Comparison of ENCODE assay signal across 8 mouse cellular contexts in the genomic region with DNA sequence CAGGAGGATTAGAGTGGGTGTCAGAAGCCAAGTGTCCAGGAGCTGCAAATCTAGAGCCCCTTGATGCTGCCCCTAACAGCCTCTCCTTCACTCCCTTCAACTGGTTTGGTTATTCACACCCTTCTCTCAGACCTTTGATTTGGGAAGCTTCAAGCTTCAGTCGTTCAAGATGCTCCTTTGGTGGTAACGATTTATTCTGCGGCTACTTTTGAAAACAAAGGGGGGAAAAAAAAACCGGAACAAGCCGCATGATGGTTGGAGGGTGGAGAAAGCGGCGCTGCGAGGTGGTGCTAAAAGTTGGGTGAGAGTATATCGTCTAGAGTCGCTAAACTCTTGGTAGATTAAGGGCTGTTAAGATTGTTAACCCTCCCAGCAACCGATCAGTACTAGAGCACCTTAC. TPM values are rescaled to one million over a fixed set of nuclear protein-coding genes. Genes with fewer than 3 reads are reported as not detected.
DNase-seq lines count a peak whose midpoint lies in the region; ATAC-seq and TF ChIP-seq lines count a peak whose summit lies in the region.

No protein-coding gene starts in this region.

- no peaks in the 10 kb centered on the region for H3K9me3 ChIP-seq in forebrain, embryonic 15.5 days
- H3K9me3 ChIP-seq in liver, embryonic 16.5 days (replicated peaks; ENCODE audit: control insufficient read depth, low read length), result no peaks in the 10 kb centered on the region

- ATAC-seq in forebrain, embryonic 15.5 days (replicated peaks), result no peak
- ATAC-seq in liver, embryonic 16.5 days (ENCODE audit: low read depth), result no peak

- intact Hi-C loops in gastrocnemius, adult 2 months (cut with DNase I), result loop anchor here (5.0 kb wide), 1 partner anchor 37 kb away; no protein-coding TSS in a partner anchor

- peaks cover 56% of the 10 kb centered on the region for H3K27me3 ChIP-seq in forebrain, embryonic 15.5 days
- H3K27me3 ChIP-seq in liver, embryonic 16.5 days (ENCODE audit: control insufficient read depth, insufficient read depth, low read depth, low read length), result peaks cover 57% of the 10 kb centered on the region

- peaks cover 24% of the 10 kb centered on the region for H3K4me1 ChIP-seq in forebrain, embryonic 15.5 days
- peaks cover 17% of the 10 kb centered on the region for H3K4me1 ChIP-seq in liver, embryonic 16.5 days (ENCODE audit: control insufficient read depth, low read depth, low read length)

- H3K27ac ChIP-seq in gastrocnemius, adult 2 months, result peak overlapping the region; percentile 93
- no peak overlapping the region for H3K27ac ChIP-seq in forebrain, embryonic 15.5 days (replicated peaks)
- H3K27ac ChIP-seq in liver, embryonic 16.5 days (ENCODE audit: low read length), result peak overlapping the region; percentile 83

- peak overlapping the region; percentile 55; the same call in 1 of the 2 replicates for H3K9ac ChIP-seq in forebrain, embryonic 15.5 days (replicated peaks)
- peak overlapping the region; percentile 67 for H3K9ac ChIP-seq in liver, embryonic 16.5 days (ENCODE audit: low read depth, low read length)

- 2% methylated on average over 11 of the region's 11 CpGs for WGBS in forebrain, embryonic 15.5 days
- 1% methylated on average over 11 of the region's 11 CpGs for WGBS in liver, embryonic 16.5 days (ENCODE audit: insufficient replicate concordance)

- no peaks in the 10 kb centered on the region for H3K36me3 ChIP-seq in forebrain, embryonic 15.5 days
- H3K36me3 ChIP-seq in liver, embryonic 16.5 days (ENCODE audit: control insufficient read depth, insufficient read depth), result no peaks in the 10 kb centered on the region

- TF ChIP-seq CTCF in gastrocnemius, adult 2 months (IDR thresholded peaks at IDR 0.05), result no peak

- peak overlapping the region; percentile 98 for H3K4me2 ChIP-seq in forebrain, embryonic 15.5 days (replicated peaks)
- peak overlapping the region; percentile 71 for H3K4me2 ChIP-seq in liver, embryonic 16.5 days (ENCODE audit: low read depth, low read length)

- DNase-seq in gastrocnemius, adult 2 months, result no peak
- DNase-seq in gastrocnemius, adult 18-20 months (ENCODE audit: low spot score), result no peak
- DNase-seq in CD4-positive helper T cell, adult 2 months (ENCODE audit: low read depth, low spot score), result peak; percentile 31
- DNase-seq in urinary bladder, postnatal 25 days (ENCODE audit: low spot score), result no peak
- no peak for DNase-seq in adrenal gland, postnatal 36 days
- no peak for DNase-seq in embryo, embryonic 10 days (ENCODE audit: low spot score)

- peak overlapping the region; percentile 95 for H3K4me3 ChIP-seq in gastrocnemius, adult 2 months
- peak overlapping the region; percentile 53 for H3K4me3 ChIP-seq in forebrain, embryonic 15.5 days
- H3K4me3 ChIP-seq in liver, embryonic 16.5 days (ENCODE audit: low read depth, low read length), result peak overlapping the region; percentile 67

RNA-seq across cellular contexts. Expression of a gene that starts 3.5 kb away (rescaled TPM):
- total RNA-seq in gastrocnemius, adult 2 months (2021), result 1 to 10 TPM; 5.3 to 6.1 TPM
- total RNA-seq in gastrocnemius, adult 18-20 months (2021), result 1 to 10 TPM; 5.2 to 5.3 TPM
- 0.79 and 1.2 TPM in 2 replicates for polyA plus RNA-seq in forebrain, embryonic 15.5 days (2015; fragmentation: Nextera tagmentation; extraction: Ambion mirVana)
- polyA plus RNA-seq in liver, embryonic 16.5 days (2015; fragmentation: Nextera tagmentation; extraction: Ambion mirVana), result 4.2 and 5.5 TPM in 2 replicates
- 10 to 100 TPM; 11.1 to 13.0 TPM for total RNA-seq in adrenal gland, postnatal 36 days (2021)
